Mouse (Mus musculus): ENCODE data around the gene Frmpd2.

DNA sequence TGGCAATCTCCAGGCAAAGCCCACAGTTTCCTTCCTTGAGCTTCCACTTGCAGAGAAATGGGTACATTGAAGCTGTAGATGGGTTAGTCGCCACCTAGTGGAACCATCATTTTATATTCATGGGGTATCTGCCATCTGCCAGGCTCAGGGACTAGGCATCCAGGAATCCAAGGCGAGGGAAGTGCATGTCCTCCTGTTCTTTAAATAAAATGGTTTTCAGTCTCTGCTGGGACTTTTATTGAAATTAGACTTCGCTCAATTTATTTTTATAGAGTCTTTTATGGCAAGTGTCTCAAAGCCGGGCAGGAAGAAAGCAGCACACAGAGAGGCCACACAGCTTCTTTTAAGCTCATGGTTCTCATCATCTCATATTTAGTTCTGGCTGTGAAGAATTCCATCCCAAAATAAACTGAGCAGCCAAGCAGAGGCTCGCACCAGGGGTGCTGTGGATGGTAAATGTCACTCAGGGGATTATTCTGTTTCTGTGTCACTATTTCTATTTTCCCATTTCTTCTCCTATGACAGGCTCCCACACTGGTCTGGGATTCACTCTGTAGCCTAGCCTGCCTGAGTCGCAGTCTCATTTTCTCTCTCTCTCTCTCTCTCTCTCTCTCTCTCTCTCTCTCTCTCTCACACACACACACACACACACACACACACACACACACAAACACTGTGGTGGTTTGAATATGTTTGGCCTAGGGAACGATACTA lies 108.4 kb downstream of the Frmpd2 start:
- TF ChIP-seq CTCF (IDR thresholded peaks at IDR 0.05; ENCODE audit: extremely low read depth, insufficient read length, insufficient replicate concordance, low read depth, low read length) (no peak), POLR2A (IDR thresholded peaks at IDR 0.05; ENCODE audit: low read depth, low read length) (no peak)
